Mouse (Mus musculus): ENCODE measurements at regions not wholly inside any gene's neighbourhood (a gene's known extent, or its start where the extent isn't known, plus 50 kb on each side); places are given as distances from the start of the nearest gene placed in this dataset.

DNA sequence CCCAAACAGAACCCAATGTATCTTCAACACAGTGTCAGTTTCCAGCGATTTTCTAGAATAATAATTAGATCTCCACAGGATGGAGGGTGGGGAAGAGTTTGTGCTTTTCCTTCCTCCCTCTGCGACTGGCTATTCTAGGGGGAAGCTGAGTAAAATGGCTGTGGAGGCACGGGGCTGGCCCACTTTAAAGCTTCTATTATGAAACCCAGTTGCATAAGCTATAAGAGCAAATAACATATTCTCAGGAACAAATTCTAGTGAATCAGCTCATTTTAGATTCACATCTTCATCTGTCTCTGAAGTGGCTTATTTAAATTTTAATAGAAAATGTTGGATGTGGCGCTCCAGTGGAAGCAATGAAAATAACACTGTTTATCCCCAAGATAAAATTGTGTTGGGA, 102.6 kb upstream of the Cpeb2 start:
- TF ChIP-seq CTCF (IDR thresholded peaks at IDR 0.05; ENCODE audit: extremely low read depth, insufficient read depth, insufficient read length, insufficient replicate concordance) (no peak), POLR2A (IDR thresholded peaks at IDR 0.05; ENCODE audit: low read depth, low read length) (no peak)
